Mouse (Mus musculus) lung, embryonic 14.5 days (tissue): ENCODE data around the gene Zscan2. TPM values are rescaled to one million over a fixed set of nuclear protein-coding genes. Genes with fewer than 3 reads are reported as not detected.

Experiments
- ATAC-seq: fragments of 200-750 bp; cut with Nextera tagmentation; 2 replicates; pipeline ENCODE4 v1.8.0; 2017; ENCODE audit warnings: mild to moderate bottlenecking, moderate TSS enrichment, moderate library complexity; ENCODE audit not compliant: insufficient read depth
- DNase-seq: peaks from one replicate; pipeline ENCODE4 v3.0.0-alpha.2; 2015
- H3K27ac ChIP-seq: fragments of 300-500 bp; sonication (generic); 2 replicates; pipeline ENCODE4 v1.5.1; 2014; ENCODE audit warnings: low read depth, mild to moderate bottlenecking, moderate library complexity
- H3K27me3 ChIP-seq: fragments of 300-500 bp; sonication (generic); 2 replicates; pipeline ENCODE4 v1.6.1; 2014; ENCODE audit warnings: low read length, control low read depth; ENCODE audit not compliant: insufficient read depth
- H3K36me3 ChIP-seq: fragments of 300-500 bp; sonication (generic); 2 replicates; pipeline ENCODE4 v1.6.1; 2014; ENCODE audit warnings: control low read depth; ENCODE audit not compliant: insufficient read depth
- H3K4me1 ChIP-seq: fragments of 300-500 bp; sonication (generic); 2 replicates; pipeline ENCODE4 v1.6.1; 2014; ENCODE audit warnings: antibody characterized with exemption, control low read depth; ENCODE audit not compliant: insufficient read depth
- H3K4me2 ChIP-seq: fragments of 300-500 bp; sonication (generic); 2 replicates; pipeline ENCODE4 v1.6.1; 2014; ENCODE audit warnings: mild to moderate bottlenecking
- H3K4me3 ChIP-seq: fragments of 300-500 bp; sonication (generic); 2 replicates; pipeline ENCODE4 v1.5.1; 2014; ENCODE audit warnings: low read depth, low read length
- H3K9ac ChIP-seq: fragments of 300-500 bp; sonication (generic); 2 replicates; pipeline ENCODE4 v1.6.1; 2014
- H3K9me3 ChIP-seq: fragments of 300-500 bp; sonication (generic); 2 replicates; pipeline ENCODE4 v1.6.1; 2016; ENCODE audit warnings: low read depth, low read length, control low read depth
- CTCF ChIP-seq: IDR thresholded peaks from 2 replicates; pipeline ENCODE4 v1.5.1; 2016; ENCODE audit warnings: antibody characterized with exemption, low read depth
- WGBS: fragments of 180-500 bp; shearing (Covaris S2); extraction: QIAGEN DNeasy Blood & Tissue Kit; methylation state at CpG from one replicate; pipeline ENCODE4 v1.1.7; 2014; 5-methylcytosine and 5-hydroxymethylcytosine counted together
- polyA plus RNA-seq: library from polyadenylated mRNA; unstranded; fragments of >200 nt; fragmentation: Nextera tagmentation; extraction: Ambion mirVana; gene quantifications from 2 replicates; pipeline ENCODE4 v1.2.1, GENCODE M21; 2014

Gene Zscan2
- polyA plus RNA-seq, 1 experiment from 2014 or later = 3.2 TPM

DNA sequence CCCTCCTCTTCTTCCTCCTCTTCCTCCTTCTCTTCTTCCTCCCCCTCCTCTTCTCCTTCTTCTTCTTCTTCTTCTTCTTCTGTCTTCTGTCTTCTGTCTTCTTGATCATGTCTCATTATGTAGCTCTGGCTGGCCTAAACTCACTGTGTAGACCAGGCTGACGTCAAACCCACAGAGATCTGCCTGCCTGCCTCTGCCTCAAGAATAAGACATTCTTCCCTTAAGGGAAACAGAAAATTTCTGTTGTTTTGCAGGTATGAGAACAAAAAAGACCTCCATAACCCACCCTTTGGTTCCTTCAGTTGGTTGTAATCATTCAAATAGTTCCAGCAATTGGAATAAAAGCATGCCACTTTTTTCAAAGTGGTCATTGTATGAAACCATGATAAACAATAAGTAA is 3.4 kb downstream of the Zscan2 start:
- H3K9me3 ChIP-seq = no peaks in the 10 kb centered on the region

DNA sequence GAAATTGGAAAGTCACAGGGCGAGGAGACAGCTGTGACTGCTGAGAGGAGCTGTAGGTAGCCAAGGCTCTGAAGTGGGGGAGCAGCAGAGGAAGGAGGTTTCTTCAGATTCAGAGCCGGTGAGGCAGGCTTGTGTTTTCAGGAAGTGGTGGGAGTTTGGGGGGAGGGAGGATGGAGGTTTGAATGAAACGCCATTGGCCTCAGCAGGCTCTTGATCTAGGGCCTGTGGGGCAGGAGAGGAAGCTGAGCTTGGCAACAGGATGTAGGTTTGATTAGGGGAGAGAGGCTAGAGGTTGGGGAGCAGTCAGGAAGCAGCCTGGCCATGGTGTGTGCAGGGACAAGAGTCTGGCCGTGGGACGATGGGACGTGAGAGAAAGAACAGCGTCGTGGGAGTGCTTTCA is 4.1 kb downstream of the Zscan2 start:
- Histone ChIP-seq H3K36me3 (peaks cover 54% of the 10 kb centered on the region), H3K27ac (peak overlapping the region; percentile 22), H3K9me3 (no peaks in the 10 kb centered on the region), H3K4me3 (no peak overlapping the region), H3K4me2 (no peak overlapping the region), H3K9ac (no peak overlapping the region), H3K27me3 (no peaks in the 10 kb centered on the region), H3K4me1 (peaks cover 13% of the 10 kb centered on the region; the same call in 1 of the 2 replicates)
- DNase-seq = peak; percentile 48
- 62% methylated on average over 8 of the region's 8 CpGs for WGBS
- ATAC-seq = no peak
- no peak for TF ChIP-seq CTCF

More for the DNA sequence above, 3.4 kb downstream of the Zscan2 start:
- H3K4me3 ChIP-seq = no peak overlapping the region
- no peak for DNase-seq
- H3K4me1 ChIP-seq = peaks cover 13% of the 10 kb centered on the region; the same call in 1 of the 2 replicates
- no peak for ATAC-seq
- no peaks in the 10 kb centered on the region for H3K27me3 ChIP-seq
- TF ChIP-seq CTCF = no peak
- H3K4me2 ChIP-seq = no peak overlapping the region
- H3K36me3 ChIP-seq = peaks cover 48% of the 10 kb centered on the region
- H3K9ac ChIP-seq = no peak overlapping the region
- WGBS = 74% methylated on average over 1 of the region's 1 CpGs
- peak overlapping the region; percentile 2; the same call in 1 of the 2 replicates for H3K27ac ChIP-seq

DNA sequence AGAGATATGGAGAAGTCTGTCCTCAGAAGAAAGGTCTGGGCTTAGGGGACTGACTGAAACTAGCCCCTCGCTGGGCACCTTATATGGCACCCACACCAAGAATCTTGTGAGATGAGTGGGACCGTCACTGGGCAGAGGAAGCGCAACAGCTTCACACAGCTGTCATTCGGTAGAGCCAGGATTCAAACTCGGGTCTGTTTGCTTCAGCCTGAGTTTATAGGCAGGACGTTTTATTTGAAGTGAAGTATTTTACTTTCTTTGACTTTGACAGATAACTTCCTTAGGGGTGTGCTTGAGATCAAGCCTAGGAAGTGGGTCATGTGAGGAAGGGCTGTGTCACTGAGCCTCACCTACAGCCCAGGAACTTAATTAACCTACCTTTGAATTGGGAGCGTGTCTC is 4.8 kb downstream of the Zscan2 start:
- Histone ChIP-seq H3K4me2 (no peak overlapping the region), H3K4me1 (peaks cover 13% of the 10 kb centered on the region; the same call in 1 of the 2 replicates), H3K4me3 (no peak overlapping the region), H3K9me3 (no peaks in the 10 kb centered on the region), H3K36me3 (peaks cover 61% of the 10 kb centered on the region), H3K27me3 (no peaks in the 10 kb centered on the region), H3K27ac (peak overlapping the region; percentile 22), H3K9ac (no peak overlapping the region)
- WGBS = 80% methylated on average over 7 of the region's 7 CpGs
- TF ChIP-seq CTCF = no peak
- ATAC-seq = no peak
- no peak for DNase-seq

DNA sequence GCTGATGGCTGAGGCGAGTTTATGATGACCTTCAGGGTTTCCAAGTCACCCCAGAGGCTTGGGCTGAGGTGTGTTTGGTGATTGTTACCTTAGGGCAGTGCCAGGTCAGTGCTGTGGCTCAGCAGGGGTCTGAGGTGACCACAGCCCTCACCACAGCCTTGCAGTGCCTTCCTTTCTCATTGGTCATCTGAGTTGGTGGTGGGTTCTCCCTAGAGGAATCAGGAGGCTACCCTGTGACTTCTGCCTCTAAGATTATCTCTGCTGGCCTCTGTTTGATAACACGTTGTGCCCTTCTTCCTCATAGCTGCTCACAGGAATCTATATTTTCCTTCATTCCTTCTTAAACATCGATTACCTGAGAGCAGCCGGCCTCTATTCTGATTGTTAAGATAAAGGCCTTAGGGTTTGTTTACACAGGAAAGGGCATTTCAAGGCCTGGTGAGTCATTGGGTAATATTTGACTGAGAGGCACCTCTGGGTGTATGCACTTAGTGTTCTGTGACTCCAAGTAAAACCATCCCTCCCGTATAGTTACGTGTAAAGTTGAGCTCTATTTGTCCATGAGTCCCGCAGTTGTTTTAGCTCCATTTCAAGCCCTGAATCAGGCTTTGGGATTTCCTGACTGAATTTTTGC is 5.9 kb downstream of the Zscan2 start:
- H3K4me2 ChIP-seq = peak overlapping the region; percentile 16
- DNase-seq = peak; percentile 19
- TF ChIP-seq CTCF = no peak
- H3K4me3 ChIP-seq = no peak overlapping the region
- 46% methylated on average over 7 of the region's 7 CpGs for WGBS
- no peaks in the 10 kb centered on the region for H3K27me3 ChIP-seq
- no peaks in the 10 kb centered on the region for H3K9me3 ChIP-seq
- 0 out of 2 replicates have a peak overlapping the region, but pooled peaks have one; percentile 21 for H3K27ac ChIP-seq
- peaks cover 71% of the 10 kb centered on the region for H3K36me3 ChIP-seq
- no peak for ATAC-seq
- H3K4me1 ChIP-seq = peaks cover 10% of the 10 kb centered on the region; the same call in 1 of the 2 replicates
- no peak overlapping the region for H3K9ac ChIP-seq

DNA sequence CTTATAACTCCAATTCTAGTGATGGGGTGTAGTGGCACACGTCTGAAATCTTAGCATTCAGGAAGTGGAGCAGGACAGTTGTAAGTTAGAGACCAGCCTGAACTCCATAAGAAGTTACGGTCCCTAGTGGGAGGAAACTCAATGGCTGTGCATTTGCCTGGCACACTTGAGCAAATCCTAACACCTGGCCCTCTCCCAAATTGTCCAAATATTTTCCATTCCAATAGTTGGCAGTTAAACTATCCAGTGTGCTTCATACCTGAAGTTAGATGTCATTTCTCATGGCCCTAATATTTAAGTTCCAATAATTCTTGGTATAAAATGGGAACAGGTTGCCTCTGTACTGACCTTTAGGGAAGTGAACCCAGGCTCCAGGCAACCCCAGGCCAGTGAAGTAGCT is 8.0 kb downstream of the Zscan2 start:
- Histone ChIP-seq H3K4me3 (no peak overlapping the region), H3K9ac (no peak overlapping the region), H3K4me1 (peaks cover 4% of the 10 kb centered on the region; the same call in 1 of the 2 replicates), H3K4me2 (no peak overlapping the region), H3K9me3 (no peaks in the 10 kb centered on the region), H3K27ac (no peak overlapping the region), H3K36me3 (peaks cover 78% of the 10 kb centered on the region), H3K27me3 (no peaks in the 10 kb centered on the region)
- no peak for DNase-seq
- ATAC-seq = no peak
- no peak for TF ChIP-seq CTCF
- WGBS = 93% methylated on average over 2 of the region's 2 CpGs

DNA sequence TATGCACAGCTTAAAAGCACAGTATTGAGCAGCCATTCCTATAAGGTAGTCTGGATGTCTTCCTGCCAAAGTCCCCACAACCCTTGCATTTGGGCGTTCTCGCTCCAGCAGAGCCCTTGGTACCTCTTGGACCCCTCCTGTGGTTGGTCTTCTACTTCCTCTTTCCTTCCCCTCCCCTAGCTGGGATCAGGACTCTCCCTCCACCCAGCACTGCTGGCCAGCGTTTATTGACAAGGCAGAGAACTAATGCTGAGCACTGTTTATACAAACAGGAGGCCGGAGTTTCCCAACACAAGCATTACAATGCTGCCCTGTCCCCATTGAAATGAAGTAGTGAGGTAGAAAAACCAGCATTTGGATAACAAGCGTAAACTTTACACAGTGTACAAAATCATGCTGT is 12.3 kb downstream of the Zscan2 start:
- no peak for TF ChIP-seq CTCF
- ATAC-seq (no peak), DNase-seq (no peak)
- Histone ChIP-seq H3K4me3 (no peak overlapping the region), H3K9ac (no peak overlapping the region), H3K27ac (no peak overlapping the region), H3K4me2 (no peak overlapping the region), H3K27me3 (no peaks in the 10 kb centered on the region), H3K9me3 (no peaks in the 10 kb centered on the region), H3K4me1 (no peaks in the 10 kb centered on the region), H3K36me3 (peaks cover 89% of the 10 kb centered on the region)
- 86% methylated on average over 5 of the region's 5 CpGs for WGBS

DNA sequence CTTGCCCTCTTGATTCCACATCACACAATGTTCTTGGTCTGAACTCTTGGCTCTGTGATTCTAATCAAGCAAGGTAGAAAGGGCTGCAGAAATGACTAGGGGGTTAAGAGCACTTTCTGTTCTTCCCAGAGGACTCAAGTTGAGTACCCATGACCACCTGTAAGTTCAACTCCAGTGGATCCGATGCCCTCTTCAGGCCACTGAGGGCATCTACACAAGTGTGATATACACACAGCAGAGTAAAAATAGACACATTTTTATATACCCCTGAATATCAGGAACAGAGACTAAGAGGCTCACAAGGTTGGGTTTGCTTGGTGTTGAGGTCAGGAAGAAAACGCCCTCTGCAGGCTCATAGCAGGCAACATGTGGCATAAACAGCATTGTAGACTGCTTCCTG is 12.9 kb downstream of the Zscan2 start:
- H3K9ac ChIP-seq = no peak overlapping the region
- no peaks in the 10 kb centered on the region for H3K9me3 ChIP-seq
- H3K27ac ChIP-seq = no peak overlapping the region
- no peak overlapping the region for H3K4me3 ChIP-seq
- ATAC-seq (no peak), DNase-seq (no peak)
- no peaks in the 10 kb centered on the region for H3K27me3 ChIP-seq
- TF ChIP-seq CTCF = no peak
- no peaks in the 10 kb centered on the region for H3K4me1 ChIP-seq
- WGBS = 97% methylated on average over 2 of the region's 2 CpGs
- H3K4me2 ChIP-seq = no peak overlapping the region
- H3K36me3 ChIP-seq = peaks cover 83% of the 10 kb centered on the region

DNA sequence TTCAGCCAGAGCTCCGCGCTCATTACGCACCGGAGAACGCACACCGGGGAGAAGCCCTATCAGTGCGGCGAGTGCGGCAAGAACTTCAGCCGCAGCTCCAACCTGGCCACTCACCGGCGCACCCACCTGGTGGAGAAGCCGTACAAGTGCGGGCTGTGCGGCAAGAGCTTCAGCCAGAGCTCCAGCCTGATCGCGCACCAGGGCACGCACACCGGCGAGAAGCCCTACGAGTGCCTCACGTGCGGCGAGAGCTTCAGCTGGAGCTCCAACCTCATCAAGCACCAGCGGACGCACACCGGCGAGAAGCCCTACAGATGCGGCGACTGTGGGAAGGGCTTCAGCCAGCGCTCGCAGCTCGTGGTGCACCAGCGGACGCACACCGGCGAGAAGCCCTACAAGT is 15.0 kb downstream of the Zscan2 start:
- Histone ChIP-seq H3K27ac (no peak overlapping the region), H3K9me3 (no peaks in the 10 kb centered on the region), H3K4me2 (no peak overlapping the region), H3K36me3 (peaks cover 62% of the 10 kb centered on the region), H3K4me3 (no peak overlapping the region), H3K9ac (no peak overlapping the region), H3K27me3 (no peaks in the 10 kb centered on the region), H3K4me1 (no peaks in the 10 kb centered on the region)
- DNase-seq (peak; percentile 18), ATAC-seq (no peak)
- peak; percentile 50 for TF ChIP-seq CTCF
- WGBS = 57% methylated on average over 37 of the region's 37 CpGs
